Mouse (Mus musculus) leukemia stem cell, adult 10-12 weeks (primary cell): Measurements from ENCODE around the gene Prss33. TPM values are rescaled to one million over a fixed set of nuclear protein-coding genes. Genes with fewer than 3 reads are reported as not detected.

Experiments used
- polyA plus RNA-seq: library from polyadenylated mRNA; stranded (reverse); fragments of >175 nt; gene quantifications from 2 replicates; pipeline ENCODE4 v1.2.3, GENCODE M21; 2012; ENCODE audit warnings: low replicate concordance

The Prss33 gene
- polyA plus RNA-seq = 0.80 TPM in 1 of 2 replicates, not detected in the other

GRCm38 (mm10) chr17:23836006-23836575 lies at the start of gene Prss33:
TSS of gene Prss33 (minus strand) at chr17:23836056.

GRCm38 (mm10) chr17:23880576-23880975 lies 44.7 kb upstream of the Prss33 start, which contains the start of the genes Dcpp1 and Dcpp2:
TSS of gene Dcpp1 (plus strand) at chr17:23880876.
TSS of gene Dcpp2 (plus strand) at chr17:23880880.

GRCm38 (mm10) chr17:23867756-23868155 lies 31.9 kb upstream of the Prss33 start, which contains the start of gene Prss21:
TSS of gene Prss21 (plus strand) at chr17:23868056.

GRCm38 (mm10) chr17:23843812-23844273 lies 8.0 kb upstream of the Prss33 start, which contains the start of the genes Prss32 and Prss41:
TSS of gene Prss32 (plus strand) at chr17:23843855.
TSS of gene Prss41 (minus strand) at chr17:23844172.

GRCm38 (mm10) chr17:23829064-23829619 lies 6.7 kb downstream of the Prss33 start, which contains the start of gene Elob:
TSS of gene Elob (minus strand) at chr17:23829136.

GRCm38 (mm10) chr17:23790269-23791078 lies 45.4 kb downstream of the Prss33 start, which contains the start of gene Srrm2:
TSS of gene Srrm2 (plus strand) at chr17:23790532.

GRCm38 (mm10) chr17:23785561-23786471 lies 50.0 kb downstream of the Prss33 start, which contains the start of gene Flywch2:
TSS of gene Flywch2 (minus strand) at chr17:23786081.

Other genes with a start within 250 kb of the Prss33 start
- 0.40 and 0.80 TPM in 2 replicates for gene Zfp13, start 236.6 kb downstream of the Prss33 start, polyA plus RNA-seq
- gene Zscan10, start 235.2 kb downstream of the Prss33 start, polyA plus RNA-seq = not detected in 2 replicates
- 2.3 and 2.6 TPM in 2 replicates for gene Mmp25, start 190.8 kb downstream of the Prss33 start, polyA plus RNA-seq
- gene Bicdl2, start 175.6 kb downstream of the Prss33 start, polyA plus RNA-seq = 0.36 TPM in 1 of 2 replicates, not detected in the other
- 127 and 166 TPM in 2 replicates for gene Hcfc1r1, start 162.5 kb downstream of the Prss33 start, polyA plus RNA-seq
- gene Thoc6, start 162.2 kb downstream of the Prss33 start, polyA plus RNA-seq = 71.1 and 149 TPM in 2 replicates
- 12.6 and 14.4 TPM in 2 replicates for gene Tnfrsf12a, start 158.6 kb downstream of the Prss33 start, polyA plus RNA-seq
- not detected in 2 replicates for gene Cldn6, start 156.8 kb downstream of the Prss33 start, polyA plus RNA-seq
- not detected in 2 replicates for gene Cldn9, start 152.0 kb downstream of the Prss33 start, polyA plus RNA-seq
- gene 1520401A03Rik, start 113.3 kb downstream of the Prss33 start, polyA plus RNA-seq = not detected in 2 replicates
- 246 and 386 TPM in 2 replicates for gene Pkmyt1, start 109.7 kb downstream of the Prss33 start, polyA plus RNA-seq
- gene Paqr4, start 95.2 kb downstream of the Prss33 start, polyA plus RNA-seq = 2.9 and 33.2 TPM in 2 replicates
- 0.21 and 0.26 TPM in 2 replicates for gene Kremen2, start 90.2 kb downstream of the Prss33 start, polyA plus RNA-seq
- gene Flywch1, start 64.5 kb downstream of the Prss33 start, polyA plus RNA-seq = 22.5 and 23.8 TPM in 2 replicates
- 1.0 and 4.2 TPM in 2 replicates for gene Flywch2, start 50.0 kb downstream of the Prss33 start, polyA plus RNA-seq
- gene Srrm2, start 45.5 kb downstream of the Prss33 start, polyA plus RNA-seq = 176 and 518 TPM in 2 replicates
- gene Elob, start 6.9 kb downstream of the Prss33 start, polyA plus RNA-seq = 44.9 and 471 TPM in 2 replicates
- gene Prss32, start 7.8 kb upstream of the Prss33 start, polyA plus RNA-seq = not detected in 2 replicates
- 1.9 and 2.1 TPM in 2 replicates for gene Prss41, start 8.1 kb upstream of the Prss33 start, polyA plus RNA-seq
- 0.11 TPM in 1 of 2 replicates, not detected in the other for gene Prss21, start 32.0 kb upstream of the Prss33 start, polyA plus RNA-seq
- not detected in 2 replicates for gene Dcpp1, start 44.8 kb upstream of the Prss33 start, polyA plus RNA-seq
- not detected in 2 replicates for gene Dcpp2, start 44.8 kb upstream of the Prss33 start, polyA plus RNA-seq
- gene Dcpp3, start 81.4 kb upstream of the Prss33 start, polyA plus RNA-seq = not detected in 2 replicates
- not detected in 2 replicates for gene Sbp, start 105.6 kb upstream of the Prss33 start, polyA plus RNA-seq
- gene Sbpl, start 119.2 kb upstream of the Prss33 start, polyA plus RNA-seq = not detected in 2 replicates
- gene Prss30, start 144.5 kb upstream of the Prss33 start, polyA plus RNA-seq = 0.43 TPM in 1 of 2 replicates, not detected in the other
- gene Prss22, start 162.0 kb upstream of the Prss33 start, polyA plus RNA-seq = not detected in 2 replicates
- not detected in 2 replicates for gene Prss27, start 202.1 kb upstream of the Prss33 start, polyA plus RNA-seq
- gene Kctd5, start 237.4 kb upstream of the Prss33 start, polyA plus RNA-seq = 33.7 and 45.0 TPM in 2 replicates